Mouse (Mus musculus) embryo, embryonic 11 days (tissue): ENCODE measurements around the gene Kctd6.
A peak's percentile ranks its signal among the peaks of the same experiment; 100 is the strongest.

Experiments
- DNase-seq: peaks from one replicate; pipeline ENCODE4 v3.0.0-alpha.2; 2015

Kctd6 gene

DNA sequence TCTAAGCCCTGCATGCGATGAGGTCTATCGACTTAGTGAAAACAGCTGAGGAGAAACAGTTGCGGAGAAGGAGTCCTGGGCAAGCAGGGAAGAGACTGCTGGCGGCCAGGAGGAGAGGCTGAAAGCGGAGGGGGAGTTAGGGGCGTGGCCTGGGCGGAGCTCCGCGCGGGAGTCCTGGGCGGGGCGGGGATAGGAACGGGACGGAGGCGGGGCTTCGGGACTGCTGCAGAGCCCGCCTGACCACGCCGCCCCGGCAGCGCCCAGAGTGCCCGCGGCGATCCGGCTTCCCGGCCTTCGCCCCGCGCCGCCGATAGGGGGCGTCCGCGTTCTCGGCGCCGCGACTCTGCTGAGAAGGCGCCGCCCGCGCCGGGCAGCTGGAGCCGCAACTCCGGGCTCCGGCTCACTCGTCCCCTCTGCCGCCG lies at the start of gene Kctd6:
TSS of gene Kctd6 (plus strand) at position 338 of the 422 bp plus-strand sequence.
- peak; percentile 98 for DNase-seq

DNA sequence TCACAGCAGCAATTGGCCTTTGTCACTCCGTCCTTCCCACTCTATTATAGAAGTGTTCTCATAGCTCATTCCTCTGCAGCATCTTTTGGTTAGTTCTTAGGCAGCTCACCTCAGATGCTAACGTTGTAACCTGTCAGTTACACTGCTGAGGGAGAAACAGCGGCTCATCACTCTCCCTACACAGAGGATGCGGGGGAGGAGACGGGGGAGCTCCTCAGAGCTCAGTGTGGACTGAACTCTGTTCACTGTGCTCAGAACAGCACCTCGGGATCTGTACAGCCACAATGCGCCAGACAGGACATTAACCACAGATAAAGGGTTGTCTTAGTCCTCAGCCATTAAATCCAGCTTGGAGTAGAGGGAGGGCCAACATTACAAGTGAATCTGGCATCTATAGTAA lies 49.5 kb upstream of the Kctd6 start:
- no peak for DNase-seq

DNA sequence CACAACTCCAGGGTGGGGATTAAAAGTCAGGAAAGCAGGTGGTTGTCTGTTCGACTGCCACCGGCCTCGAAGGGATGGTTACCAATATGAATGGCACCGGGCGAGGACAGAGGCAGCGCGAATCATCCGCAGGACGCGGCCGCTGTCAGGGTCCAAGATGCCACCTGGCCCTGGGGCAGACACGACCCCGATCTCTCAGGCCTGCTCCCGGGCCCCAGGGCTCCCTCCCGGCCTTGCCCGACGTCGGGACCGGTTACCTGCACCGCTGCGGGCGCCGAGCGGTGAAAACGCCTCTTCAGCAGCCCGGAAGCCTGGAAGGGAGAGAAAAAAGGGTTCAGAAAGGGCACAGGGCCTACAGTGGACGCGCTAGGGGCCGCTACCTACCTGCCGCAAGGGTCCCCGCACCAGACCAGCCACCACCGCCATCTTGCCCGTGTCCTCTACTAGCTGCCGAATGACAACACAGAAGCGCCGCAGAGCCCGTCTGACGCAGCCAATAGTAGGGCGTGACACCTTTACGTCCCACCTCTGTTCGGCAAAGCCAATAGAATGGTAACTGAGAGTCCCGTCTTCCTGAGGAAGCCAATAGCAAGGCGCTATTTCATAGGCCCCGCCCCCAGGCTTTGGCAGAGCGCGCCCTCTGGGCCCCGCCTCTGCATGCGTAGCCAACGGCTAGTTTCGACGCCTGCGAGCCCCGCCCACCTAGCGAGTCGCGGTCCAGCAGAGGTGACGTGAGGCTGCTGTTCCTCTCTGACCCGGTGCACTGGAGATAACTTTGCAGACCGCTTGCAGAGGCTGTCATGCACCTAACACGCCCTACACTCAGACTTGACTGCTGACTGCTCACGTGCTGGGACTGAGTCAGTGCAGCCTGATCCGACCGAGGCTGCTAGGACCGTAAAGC lies 41.2 kb upstream of the Kctd6 start, which contains the start of gene Pdhb:
TSS of gene Pdhb (minus strand) at position 519 of the 904 bp plus-strand sequence.
- DNase-seq: peak; percentile 100

DNA sequence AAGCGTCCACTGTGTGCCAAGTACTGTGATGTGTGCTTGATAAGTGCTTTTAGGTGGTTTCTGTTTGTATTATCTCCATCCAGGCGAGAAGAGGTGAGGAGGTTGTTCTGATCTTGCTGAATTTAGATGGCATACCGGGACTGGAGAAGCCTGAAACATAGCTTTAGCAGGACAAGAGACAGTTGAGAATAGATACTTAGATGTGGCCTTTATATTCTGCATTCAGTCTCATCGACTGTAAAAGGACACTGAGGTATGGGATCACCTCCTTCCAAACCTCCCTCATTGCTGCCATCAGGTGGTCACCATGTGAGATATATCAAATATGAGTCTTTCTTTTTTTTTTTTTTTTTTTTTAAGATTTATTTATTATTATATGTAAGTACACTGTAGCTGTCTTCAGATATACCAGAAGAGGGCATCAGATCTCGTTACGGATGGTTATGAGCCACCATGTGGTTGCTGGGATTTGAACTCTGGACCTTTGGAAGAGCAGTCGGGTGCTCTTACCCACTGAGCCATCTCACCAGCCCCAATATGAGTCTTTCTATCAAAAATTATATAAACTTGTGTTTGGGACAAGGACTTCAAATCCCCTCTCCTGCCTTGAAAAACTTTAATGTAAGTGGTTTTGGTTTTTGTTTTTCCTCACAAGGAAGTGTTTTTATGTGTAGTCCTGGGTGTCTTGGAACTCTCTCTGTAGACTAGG lies 40.2 kb upstream of the Kctd6 start:
- DNase-seq: peak; percentile 33

DNA sequence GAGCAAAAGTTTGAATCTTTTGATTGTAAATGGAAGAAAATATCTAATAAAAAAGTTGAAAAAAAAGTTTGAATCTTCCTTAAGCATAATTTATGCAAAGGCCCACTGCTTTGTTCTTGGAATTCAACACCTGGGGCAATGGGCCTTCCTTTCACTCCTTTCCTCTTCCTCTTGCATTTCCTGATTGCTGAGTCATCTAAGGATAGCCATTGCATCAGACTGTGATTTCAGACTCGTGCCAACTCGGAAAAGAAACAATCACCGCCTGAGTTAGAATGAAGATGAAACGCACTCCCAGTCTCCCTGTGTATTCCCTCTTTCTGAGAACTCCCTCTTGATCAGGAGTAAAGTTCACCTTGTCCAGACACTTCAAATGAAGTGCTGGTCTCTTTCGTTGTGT lies 39.3 kb upstream of the Kctd6 start:
- no peak for DNase-seq

DNA sequence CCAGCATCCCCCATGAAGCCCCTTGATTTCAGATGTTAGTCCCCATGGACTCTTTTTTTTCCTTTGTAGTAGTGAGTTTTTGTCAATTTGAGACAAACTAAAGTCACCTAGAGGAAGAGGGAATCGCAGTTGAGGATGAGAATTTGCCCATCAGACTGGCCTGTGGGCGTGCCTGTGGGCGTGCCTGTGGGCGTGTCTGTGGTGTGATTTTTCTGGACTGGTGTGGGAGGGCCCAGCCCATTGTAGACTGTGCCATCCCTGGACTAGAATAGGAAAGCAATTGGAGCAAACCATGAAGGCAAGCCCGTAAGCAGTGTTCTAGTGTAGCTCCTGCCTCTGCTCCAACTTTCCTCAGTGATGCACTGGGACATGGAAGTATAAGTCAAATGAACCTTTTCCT lies 37.7 kb upstream of the Kctd6 start:
- peak; percentile 26 for DNase-seq

DNA sequence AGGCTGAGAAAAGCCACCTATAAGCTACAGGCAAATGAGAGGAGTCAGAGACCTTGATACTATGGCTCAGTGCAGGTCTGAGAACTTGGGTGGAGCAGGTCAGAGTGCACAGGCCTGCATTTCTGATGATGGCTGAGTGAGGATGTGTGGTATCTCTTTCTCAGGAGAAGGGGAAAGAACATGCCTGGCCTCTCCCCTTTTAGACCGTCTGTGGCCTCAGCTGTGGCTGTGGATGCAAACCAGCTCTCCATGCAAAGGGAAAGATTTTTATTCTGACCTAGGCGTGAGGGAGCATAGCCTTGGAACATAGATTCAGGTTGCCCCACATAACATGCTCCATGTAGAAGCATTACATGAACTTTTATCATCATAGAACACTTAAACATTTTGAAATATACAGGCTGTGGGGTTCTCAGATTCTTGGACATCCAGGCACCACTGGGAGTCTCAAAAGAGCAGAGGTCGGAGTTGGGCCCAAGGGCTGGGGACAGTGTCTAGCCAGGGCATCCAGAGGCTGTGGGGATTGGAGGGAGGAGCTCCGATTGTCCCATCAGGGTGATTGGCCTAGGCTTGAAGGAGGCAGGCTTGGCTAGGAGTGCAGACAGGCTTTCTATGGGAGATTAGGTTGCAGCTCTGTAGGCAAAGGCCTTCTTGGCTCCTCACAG lies 33.4 kb upstream of the Kctd6 start:
- DNase-seq: no peak

DNA sequence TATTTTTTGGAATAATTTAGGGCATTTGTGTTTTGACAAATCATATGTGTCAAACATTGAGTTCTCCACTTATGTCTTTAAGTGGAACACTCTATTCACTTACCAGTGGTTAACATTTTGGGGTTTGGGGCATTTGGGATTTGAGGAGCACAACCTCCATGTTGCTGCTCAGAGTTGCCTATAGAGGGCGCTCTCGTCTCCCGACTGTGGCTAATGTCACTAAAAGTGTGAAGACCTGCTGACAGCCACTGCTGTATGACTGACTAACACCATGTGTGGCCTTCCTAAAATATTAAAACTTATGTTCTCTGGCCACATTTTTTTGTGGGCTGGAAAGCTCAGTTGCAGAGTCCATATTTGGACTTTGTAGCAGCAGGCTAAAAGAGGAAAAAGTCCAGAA lies 30.6 kb upstream of the Kctd6 start:
- no peak for DNase-seq

DNA sequence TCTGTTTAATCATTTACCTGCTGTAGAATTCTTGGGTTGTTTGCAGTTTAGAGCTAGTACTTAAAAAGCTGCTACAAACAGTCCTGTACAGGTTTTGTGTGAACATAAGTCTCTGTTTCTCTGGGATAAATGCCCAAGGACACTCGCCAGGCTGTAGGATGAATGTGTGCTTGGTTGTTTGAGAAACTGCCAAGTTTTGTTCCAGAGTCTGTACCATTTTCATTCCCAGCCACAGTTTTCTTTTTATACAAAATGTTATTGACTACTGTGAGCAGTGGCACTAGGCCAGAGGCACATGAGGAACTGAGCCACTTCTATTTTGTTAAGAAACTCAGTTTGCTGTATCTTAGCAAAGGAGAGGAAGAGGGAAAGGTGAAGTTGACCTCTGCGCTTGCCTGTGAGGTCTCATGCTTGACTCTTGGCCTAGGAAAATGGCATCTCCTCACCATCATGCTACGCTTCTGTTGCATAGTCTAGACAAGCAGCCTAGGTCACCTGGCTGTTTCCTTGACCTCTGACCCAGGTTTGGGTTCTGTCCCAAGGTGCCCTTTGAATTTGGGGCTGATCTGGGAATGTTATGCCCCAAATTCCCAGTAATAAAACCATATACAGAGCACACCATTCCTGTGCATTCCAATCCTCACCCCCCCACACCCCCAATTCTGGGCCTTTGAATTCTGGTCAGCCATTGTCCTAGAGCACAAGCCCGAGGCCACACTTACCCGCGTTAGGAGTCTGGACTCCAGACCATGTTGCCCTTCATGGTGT lies 27.5 kb upstream of the Kctd6 start:
- DNase-seq: no peak

DNA sequence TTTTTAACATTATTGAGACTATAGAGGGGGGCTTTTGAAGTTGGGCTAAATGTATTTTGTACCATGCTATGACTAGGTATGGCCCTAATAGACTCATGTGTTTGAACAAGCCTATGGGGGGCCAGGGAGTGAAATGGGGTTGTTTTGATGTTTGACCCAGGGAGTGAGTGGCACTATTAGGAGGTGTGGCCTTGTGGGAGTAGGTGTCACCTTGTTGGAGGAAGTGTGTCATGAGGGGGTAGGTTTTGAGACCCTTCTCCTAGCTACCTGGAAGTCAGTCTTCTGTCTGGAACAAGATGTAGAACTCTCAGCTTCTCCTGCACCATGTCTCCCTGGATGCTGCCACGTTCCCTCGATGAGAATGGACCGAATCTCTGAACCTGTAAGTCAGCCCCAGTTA lies 23.4 kb upstream of the Kctd6 start:
- DNase-seq: no peak

DNA sequence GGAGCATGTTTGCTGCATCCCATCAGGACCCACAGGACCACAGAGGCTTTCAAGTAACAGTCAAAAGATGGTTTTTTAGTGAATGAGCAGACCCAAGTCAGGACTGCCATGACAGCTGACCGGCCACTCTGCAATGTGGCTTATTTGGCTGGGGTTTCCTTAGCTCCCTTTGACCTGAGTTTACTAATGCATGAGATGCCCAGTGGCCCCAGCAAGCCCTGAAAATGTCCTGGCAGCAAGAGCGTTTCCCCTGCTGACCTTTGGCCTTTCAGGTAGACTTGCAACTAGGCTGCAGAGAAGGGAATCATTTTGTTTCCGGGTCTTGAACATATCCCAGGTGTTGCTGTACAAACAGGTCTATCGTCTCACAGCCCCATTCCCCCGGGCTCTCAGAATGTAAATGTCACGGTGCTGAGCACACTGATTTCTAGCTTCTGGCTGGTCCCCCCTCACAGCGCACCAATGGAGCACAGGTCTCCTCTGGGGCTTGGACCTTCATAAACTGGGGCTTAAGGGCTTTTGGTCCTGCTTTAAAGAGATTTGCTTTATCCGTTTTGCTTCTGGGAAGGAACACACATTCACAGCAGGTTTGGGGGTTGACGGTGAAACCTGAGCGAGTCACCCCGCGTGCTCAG lies 22.5 kb upstream of the Kctd6 start:
- DNase-seq: no peak

DNA sequence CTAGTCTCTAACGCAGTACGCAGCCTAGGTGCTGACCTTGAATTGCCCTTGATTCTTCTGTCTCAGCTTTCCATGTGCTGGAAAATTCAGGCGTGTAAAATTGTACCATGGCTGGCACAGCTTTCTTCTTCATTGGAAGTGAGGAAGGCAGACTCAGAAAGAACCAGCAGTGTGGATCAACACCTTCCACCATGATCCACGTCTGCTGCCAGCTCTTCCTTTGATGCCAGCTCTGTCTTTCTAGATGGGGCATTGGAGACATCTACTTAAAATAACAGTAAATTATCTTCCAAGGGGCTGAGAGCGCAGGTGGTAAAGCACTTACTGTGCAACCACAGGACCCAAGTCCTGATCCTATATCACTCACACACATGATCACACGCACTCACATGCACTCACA lies 21.2 kb upstream of the Kctd6 start:
- DNase-seq: no peak

DNA sequence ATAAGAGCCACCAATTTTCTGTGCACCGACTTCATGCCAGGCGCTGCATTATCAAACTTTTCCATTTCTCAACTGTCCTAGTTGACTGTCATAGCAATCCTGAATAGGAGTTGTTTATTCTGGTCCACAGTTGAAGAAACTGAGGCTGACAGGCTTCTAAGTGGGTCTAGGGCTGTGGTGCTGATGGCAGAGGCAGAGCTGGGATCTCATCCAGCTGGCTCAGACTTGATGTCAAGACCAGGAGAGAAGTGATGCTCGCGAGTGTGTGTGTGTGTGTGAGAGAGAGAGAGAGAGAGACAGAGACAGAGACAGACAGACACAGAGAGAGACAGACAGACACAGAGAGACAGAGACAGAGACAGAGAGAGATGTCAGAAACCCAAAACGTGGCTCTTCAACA lies 13.2 kb upstream of the Kctd6 start:
- DNase-seq: no peak

DNA sequence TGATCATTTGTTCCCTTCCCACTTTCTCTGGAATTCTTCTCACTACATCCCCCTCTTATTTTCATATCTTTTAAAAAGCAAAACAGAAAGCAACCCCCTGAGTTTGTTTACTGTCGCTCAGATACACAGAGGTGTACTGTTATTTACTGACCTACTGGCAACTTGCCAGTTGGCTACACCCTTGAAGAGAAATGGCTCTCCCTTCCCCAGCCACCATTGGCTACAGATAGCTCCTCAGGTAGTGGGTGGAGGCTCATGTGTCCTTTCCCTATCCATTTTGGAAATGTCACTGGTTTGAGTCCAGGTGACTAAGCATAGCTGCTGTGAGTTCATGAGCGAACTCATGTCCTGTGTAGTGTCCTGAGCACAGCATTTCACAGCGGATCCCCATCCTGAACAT lies 12.2 kb upstream of the Kctd6 start:
- DNase-seq: no peak

DNA sequence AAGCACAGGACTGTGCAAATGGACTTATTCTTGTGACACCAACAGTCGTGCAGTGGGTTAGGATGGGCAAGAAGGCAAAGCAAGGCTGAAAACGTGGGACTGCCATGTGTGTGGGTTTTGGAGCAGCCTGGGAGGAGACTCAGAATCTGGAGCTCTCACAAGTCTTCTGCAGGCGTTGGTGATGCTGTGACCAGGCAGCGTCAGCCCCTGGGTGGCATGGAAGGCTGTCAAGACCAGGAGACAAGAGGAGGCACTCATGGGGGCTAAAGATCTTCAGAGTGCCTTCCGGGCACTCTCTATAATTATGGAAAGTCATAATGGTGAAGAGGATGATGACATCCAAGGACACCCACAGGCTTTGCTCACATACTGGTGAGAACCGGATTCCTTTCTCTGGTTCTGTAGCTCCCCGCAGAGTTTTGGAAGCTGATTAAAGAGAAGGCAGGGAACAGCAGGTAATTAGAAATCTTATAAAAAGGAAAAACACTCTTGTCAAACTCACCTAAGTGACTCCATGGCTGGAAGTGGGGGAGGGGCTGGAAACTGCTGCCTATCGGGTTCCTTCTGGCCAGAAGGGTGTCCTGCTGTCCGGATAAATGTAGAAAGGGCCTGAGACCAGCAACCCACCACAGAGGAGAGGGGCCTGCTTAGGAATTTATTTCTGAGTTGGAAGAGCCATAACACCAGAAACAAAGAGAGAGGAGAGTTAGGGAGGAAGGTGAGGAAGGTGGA lies 7.6 kb upstream of the Kctd6 start:
- no peak for DNase-seq

DNA sequence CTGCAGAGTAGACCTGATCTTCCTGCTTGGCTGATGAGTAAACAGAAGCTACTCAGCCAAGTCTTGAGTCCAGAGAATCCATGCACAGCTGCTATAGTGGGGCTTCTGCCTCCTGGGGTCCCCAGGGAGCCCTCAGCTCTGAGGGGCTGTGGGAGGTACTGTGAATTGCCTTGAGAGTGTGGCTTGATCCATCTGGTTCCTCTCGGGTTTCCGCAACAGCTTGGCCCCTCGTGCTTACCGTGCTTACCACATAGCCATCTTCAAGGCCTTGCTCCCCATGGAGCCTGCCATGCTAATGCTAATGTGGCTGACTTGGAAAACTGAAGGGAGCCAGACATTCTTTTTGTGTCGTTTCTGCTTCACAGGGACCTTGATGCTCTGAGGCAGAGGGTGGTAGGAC lies 6.8 kb upstream of the Kctd6 start:
- DNase-seq: peak; percentile 43

DNA sequence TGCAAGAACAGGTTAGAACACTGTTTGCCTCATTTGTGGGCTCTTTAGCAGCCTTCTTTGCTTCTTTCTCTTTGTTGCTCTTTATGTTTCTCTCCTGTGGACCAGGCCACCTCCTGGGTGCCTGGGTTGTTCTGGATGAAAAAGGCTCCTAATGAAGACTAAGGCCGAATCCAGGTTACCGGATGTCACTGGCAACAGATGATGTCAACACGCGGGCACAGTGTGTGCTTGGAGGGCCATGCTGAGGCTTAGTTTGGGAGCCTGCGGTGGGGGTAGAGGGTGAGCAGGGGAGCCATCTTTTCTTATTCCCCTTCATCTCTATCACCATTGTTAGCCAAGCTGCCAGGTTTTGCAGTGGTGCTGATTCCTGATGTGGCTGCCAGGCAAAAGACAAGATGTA lies 6.4 kb upstream of the Kctd6 start:
- DNase-seq: no peak

DNA sequence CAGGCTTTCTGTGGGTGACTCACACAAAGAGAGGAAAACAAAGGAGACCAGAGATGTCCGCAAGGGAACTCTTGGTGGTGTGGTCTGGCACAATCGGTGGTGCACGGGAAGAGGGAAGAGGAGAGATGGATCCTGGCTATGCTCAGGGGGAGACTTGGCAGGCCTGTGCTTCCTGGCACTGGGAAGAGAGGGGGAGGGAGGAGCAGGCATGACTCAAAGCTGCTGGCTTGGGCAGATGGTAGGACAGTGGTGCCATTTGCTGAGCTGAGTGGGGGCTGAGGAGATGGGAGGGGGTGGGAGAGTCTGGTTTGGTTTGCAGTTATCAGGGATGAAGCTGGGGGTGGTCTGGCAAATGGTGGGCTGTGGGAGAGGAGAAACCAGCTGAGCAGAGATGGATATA lies 5.1 kb upstream of the Kctd6 start:
- DNase-seq: no peak

DNA sequence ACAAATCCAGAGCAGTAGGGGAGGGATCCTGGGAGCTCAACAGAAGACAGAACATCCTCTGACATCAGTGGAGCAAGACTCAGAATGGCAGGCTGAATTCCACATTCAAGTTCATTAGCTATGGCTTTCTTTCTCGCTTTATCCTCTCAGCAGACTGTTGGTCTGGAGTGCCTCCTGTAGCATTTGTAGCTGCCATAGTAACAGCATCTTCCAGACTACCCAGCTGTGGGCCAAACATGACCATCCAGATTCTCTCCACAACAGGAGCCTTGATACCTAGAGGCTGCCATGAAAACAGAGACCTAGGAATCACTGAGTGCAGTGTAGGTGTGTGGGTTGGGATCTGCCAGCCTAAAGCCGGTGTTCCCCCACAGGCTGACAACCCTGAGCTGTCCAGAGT lies 4.0 kb upstream of the Kctd6 start:
- no peak for DNase-seq

DNA sequence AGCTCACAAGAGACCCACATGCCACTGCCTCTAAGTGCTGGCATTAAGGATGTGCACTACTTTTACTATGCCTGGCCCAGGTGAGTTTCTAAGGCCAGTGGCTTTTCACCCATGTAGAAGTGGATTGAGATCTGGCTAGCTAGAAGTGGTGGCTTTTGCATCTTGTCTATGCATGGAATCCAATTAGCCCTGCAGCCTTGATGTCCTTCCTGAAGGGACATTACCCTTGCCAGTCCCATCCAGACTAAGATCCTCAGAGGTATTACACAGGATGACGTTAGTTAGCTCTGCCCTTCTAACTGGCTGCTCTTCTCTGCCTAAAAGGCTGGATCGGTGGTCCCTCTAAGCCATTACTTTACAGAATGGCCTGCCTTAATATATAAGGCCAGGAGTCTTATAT lies 944 bp upstream of the Kctd6 start:
- DNase-seq: no peak
